ENCODE assay signal across 11 mouse cellular contexts in genomic region chr13:54238585-54239323, GRCm38 (mm10). TPM values are rescaled to one million over a fixed set of nuclear protein-coding genes. Genes with fewer than 3 reads are reported as not detected.
DNase-seq lines count a peak whose midpoint lies in the region; ATAC-seq and TF ChIP-seq lines count a peak whose summit lies in the region.
"Had no signal": no experiment of that assay in that cellular context is flagged by ENCODE, and none has a peak within 500 bp of the region (broad histone marks: within the 10 kb centered on the region; RNA-seq: fewer than 3 reads in every experiment).

No protein-coding gene starts in this region.

- WGBS in embryonic facial prominence, embryonic 14.5 days, result 43% methylated on average over 14 of the region's 14 CpGs
- WGBS in embryonic facial prominence, embryonic 10.5 days, result 63% methylated on average over 14 of the region's 14 CpGs
- WGBS in lung, embryonic 15.5 days, result 23% methylated on average over 14 of the region's 14 CpGs
- WGBS in lung, adult 2 months, result 41% methylated on average over 14 of the region's 14 CpGs
- WGBS in kidney, postnatal 0 days, result 30% methylated on average over 14 of the region's 14 CpGs

- no peak overlapping the region for H3K9ac ChIP-seq in embryonic facial prominence, embryonic 14.5 days (ENCODE audit: low read depth, low read length)
- H3K9ac ChIP-seq in lung, embryonic 15.5 days, result no peak overlapping the region
- no peak overlapping the region for H3K9ac ChIP-seq in kidney, postnatal 0 days (ENCODE audit: low read depth, low read length)

- H3K27me3 ChIP-seq in embryonic facial prominence, embryonic 14.5 days (replicated peaks; ENCODE audit: control insufficient read depth, insufficient read depth, low read length), result no peaks in the 10 kb centered on the region
- H3K27me3 ChIP-seq in embryonic facial prominence, embryonic 10.5 days (replicated peaks; ENCODE audit: low read depth, poor library complexity, severe bottlenecking), result no peaks in the 10 kb centered on the region
- H3K27me3 ChIP-seq in lung, embryonic 15.5 days, result no peaks in the 10 kb centered on the region
- H3K27me3 ChIP-seq in kidney, postnatal 0 days (ENCODE audit: insufficient read depth, low read length), result no peaks in the 10 kb centered on the region

- DNase-seq in embryonic facial prominence, embryonic 14.5 days (ENCODE audit: low spot score), result peak; percentile 56
- DNase-seq in embryonic facial prominence, embryonic 10.5 days (ENCODE audit: low spot score), result no peak
- DNase-seq in lung, adult 2 months, result no peak
- DNase-seq in adipocyte (ENCODE audit: low spot score), result peak; percentile 24
- DNase-seq in kidney, postnatal 0 days (ENCODE audit: low spot score), result peak; percentile 45
- DNase-seq in left cerebral cortex, postnatal 14 days (ENCODE audit: low spot score in 2 of 2), result no peak
- DNase-seq: B cell, adult 2 months; liver had no signal

- no peak overlapping the region for H3K4me3 ChIP-seq in embryonic facial prominence, embryonic 14.5 days (ENCODE audit: low read depth, low read length)
- H3K4me3 ChIP-seq in embryonic facial prominence, embryonic 10.5 days, result no peak overlapping the region
- no peak overlapping the region for H3K4me3 ChIP-seq in lung, embryonic 15.5 days
- no peak overlapping the region for H3K4me3 ChIP-seq in lung, adult 2 months (replicated peaks; ENCODE audit: extremely low read depth, low read depth, low read length)
- no peak overlapping the region for H3K4me3 ChIP-seq in kidney, postnatal 0 days (replicated peaks; ENCODE audit: low read depth, low read length)

- no peak overlapping the region for H3K27ac ChIP-seq in embryonic facial prominence, embryonic 14.5 days (replicated peaks; ENCODE audit: low read depth, low read length)
- no peak overlapping the region for H3K27ac ChIP-seq in embryonic facial prominence, embryonic 10.5 days (replicated peaks)
- no peak overlapping the region for H3K27ac ChIP-seq in lung, embryonic 15.5 days
- H3K27ac ChIP-seq in kidney, postnatal 0 days, result peak overlapping the region; percentile 31

- TF ChIP-seq CTCF in lung, adult 2 months (IDR thresholded peaks at IDR 0.05; ENCODE audit: insufficient read depth, low read length), result no peak
- no peak for TF ChIP-seq CTCF in kidney, postnatal 0 days (IDR thresholded peaks at IDR 0.05; ENCODE audit: low read depth)

- no peak for TF ChIP-seq POLR2A in lung, adult 2 months (IDR thresholded peaks at IDR 0.05; ENCODE audit: borderline replicate concordance, extremely low read depth, low read depth, low read length)

- intact Hi-C loops in left cerebral cortex, postnatal 14 days (cut with DNase I), result no loop called here

- no peaks in the 10 kb centered on the region for H3K9me3 ChIP-seq in embryonic facial prominence, embryonic 14.5 days (ENCODE audit: control insufficient read depth, low read length)
- no peaks in the 10 kb centered on the region for H3K9me3 ChIP-seq in embryonic facial prominence, embryonic 10.5 days
- no peaks in the 10 kb centered on the region for H3K9me3 ChIP-seq in lung, embryonic 15.5 days
- no peaks in the 10 kb centered on the region for H3K9me3 ChIP-seq in kidney, postnatal 0 days (replicated peaks; ENCODE audit: low read length)

- ATAC-seq in embryonic facial prominence, embryonic 14.5 days (ENCODE audit: low read depth), result peak; percentile 44; the same call in 1 of the 2 replicates
- ATAC-seq in lung, embryonic 15.5 days (ENCODE audit: borderline replicate concordance, extremely low read depth, low FRiP score, low TSS enrichment), result peak; percentile 73
- peak; percentile 46 for ATAC-seq in kidney, postnatal 0 days (replicated peaks; ENCODE audit: low FRiP score, low read depth)
- no peak for ATAC-seq in cerebellum, adult (ENCODE audit: insufficient number of reproducible peaks, low FRiP score, low TSS enrichment)

- H3K4me1 ChIP-seq in embryonic facial prominence, embryonic 14.5 days (ENCODE audit: control insufficient read depth, insufficient read depth, low read length), result peaks cover 6% of the 10 kb centered on the region; the same call in 1 of the 2 replicates
- H3K4me1 ChIP-seq in embryonic facial prominence, embryonic 10.5 days, result 0 out of 2 replicates have a peak, but pooled peaks cover 3% of the 10 kb centered on the region
- peaks cover 12% of the 10 kb centered on the region for H3K4me1 ChIP-seq in lung, embryonic 15.5 days
- no peaks in the 10 kb centered on the region for H3K4me1 ChIP-seq in lung, adult 2 months (ENCODE audit: control insufficient read depth, insufficient read depth, low read length)
- H3K4me1 ChIP-seq in kidney, postnatal 0 days (replicated peaks; ENCODE audit: insufficient read depth, low read length), result no peaks in the 10 kb centered on the region; the same call in 1 of the 2 replicates

- H3K36me3 ChIP-seq in embryonic facial prominence, embryonic 14.5 days (ENCODE audit: control insufficient read depth, insufficient read depth, low read length), result no peaks in the 10 kb centered on the region
- H3K36me3 ChIP-seq in embryonic facial prominence, embryonic 10.5 days (replicated peaks), result no peaks in the 10 kb centered on the region
- H3K36me3 ChIP-seq in lung, embryonic 15.5 days, result no peaks in the 10 kb centered on the region
- H3K36me3 ChIP-seq in kidney, postnatal 0 days (ENCODE audit: insufficient read depth, low read length), result no peaks in the 10 kb centered on the region

- no peak overlapping the region for H3K4me2 ChIP-seq in embryonic facial prominence, embryonic 14.5 days (ENCODE audit: low read depth, low read length)
- H3K4me2 ChIP-seq in lung, embryonic 15.5 days, result no peak overlapping the region
- H3K4me2 ChIP-seq in kidney, postnatal 0 days (ENCODE audit: low read length), result no peak overlapping the region

RNA-seq across cellular contexts. Expression of gene Hrh2, which starts 46.8 kb away (rescaled TPM):
- 0.12 and 0.31 TPM in 2 replicates for polyA plus RNA-seq in embryonic facial prominence, embryonic 14.5 days (2014; fragmentation: Nextera tagmentation; extraction: Ambion mirVana)
- not detected in 2 replicates for polyA plus RNA-seq in embryonic facial prominence, embryonic 10.5 days (2016; fragmentation: Nextera tagmentation; extraction: Ambion mirVana)
- polyA plus RNA-seq in lung, embryonic 15.5 days (2015; fragmentation: Nextera tagmentation; extraction: Ambion mirVana), result 0.12 TPM in 1 of 2 replicates, not detected in the other
- 1.0 and 1.4 TPM in 2 replicates for polyA plus RNA-seq in lung, adult 2 months (2012; rRNA removed)
- 0.05 TPM in 1 of 2 replicates, not detected in the other for polyA plus RNA-seq in kidney, postnatal 0 days (2015; fragmentation: Nextera tagmentation; extraction: Ambion mirVana)
- 10 to 100 TPM; 12.8 to 13.4 TPM for total RNA-seq in left cerebral cortex, postnatal 14 days (2021)
- polyA plus RNA-seq: hindbrain, embryonic 11.5 days had no signal

Comparison
In these comparisons a context has a peak if more than half of its experiments do, and no peak if none do; other contexts are left out.
1. DNase-seq: peak in embryonic facial prominence, embryonic 14.5 days (single experiment), adipocyte (single experiment) and kidney, postnatal 0 days (single experiment); none in embryonic facial prominence, embryonic 10.5 days (single experiment), lung, adult 2 months (single experiment) and left cerebral cortex, postnatal 14 days (0 of 2).